Mouse (Mus musculus) lung, adult 2 months (tissue): ENCODE data around the gene Tardbp.

Source experiments
- CTCF ChIP-seq: fragments of 200-500 bp; IDR thresholded peaks from 2 replicates; pipeline ENCODE4 v1.5.1; 2011; ENCODE audit warnings: mild to moderate bottlenecking, low read length, control low read depth; ENCODE audit not compliant: insufficient read depth
- POLR2A ChIP-seq: fragments of 200-500 bp; IDR thresholded peaks from 2 replicates; pipeline ENCODE4 v1.6.1; 2011; ENCODE audit warnings: low read depth, mild to moderate bottlenecking, control low read depth, low read length, borderline replicate concordance; ENCODE audit errors: extremely low read depth

- TF ChIP-seq CTCF (no peak), POLR2A (no peak)
These were observed 46.1 kb downstream of the Tardbp start for GRCm38 (mm10) chr4:148580765-148581164.
